Mouse (Mus musculus) stomach, postnatal 0 days (tissue): ENCODE data around the gene Amotl1. TPM values are rescaled to one million over a fixed set of nuclear protein-coding genes. Genes with fewer than 3 reads are reported as not detected.
A peak's percentile ranks its signal among the peaks of the same experiment; 100 is the strongest.

Experiments
- ATAC-seq: fragments of 200-750 bp; cut with Nextera tagmentation; 2 replicates; pipeline ENCODE4 v1.8.0; 2017; ENCODE audit not compliant: low FRiP score, low TSS enrichment
- DNase-seq: peaks from one replicate; pipeline ENCODE4 v3.0.0-alpha.2; 2016; ENCODE audit warnings: low spot score
- H3K27ac ChIP-seq: fragments of 300-500 bp; sonication (generic); replicated peaks from 2 replicates; pipeline ENCODE4 v1.5.1; 2014; ENCODE audit warnings: mild to moderate bottlenecking, control low read depth
- H3K27me3 ChIP-seq: fragments of 300-500 bp; sonication (generic); 2 replicates; pipeline ENCODE4 v1.6.1; 2014; ENCODE audit warnings: low read length; ENCODE audit not compliant: control insufficient read depth, insufficient read depth
- H3K36me3 ChIP-seq: fragments of 300-500 bp; sonication (generic); 2 replicates; pipeline ENCODE4 v1.6.1; 2014; ENCODE audit warnings: low read length, mixed read lengths; ENCODE audit not compliant: control insufficient read depth, insufficient read depth
- H3K4me1 ChIP-seq: fragments of 300-500 bp; sonication (generic); replicated peaks from 2 replicates; pipeline ENCODE4 v1.6.1; 2014; ENCODE audit warnings: antibody characterized with exemption; ENCODE audit not compliant: control insufficient read depth, insufficient read depth
- H3K4me2 ChIP-seq: fragments of 300-500 bp; sonication (generic); replicated peaks from 2 replicates; pipeline ENCODE4 v1.6.1; 2014; ENCODE audit warnings: low read depth, mild to moderate bottlenecking, control low read depth, moderate library complexity
- H3K4me3 ChIP-seq: fragments of 300-500 bp; sonication (generic); 2 replicates; pipeline ENCODE4 v1.5.1; 2014; ENCODE audit warnings: low read depth, low read length, control low read depth
- H3K9ac ChIP-seq: fragments of 300-500 bp; sonication (generic); 2 replicates; pipeline ENCODE4 v1.6.1; 2014; ENCODE audit warnings: mild to moderate bottlenecking, low read length, control low read depth, mixed read lengths
- H3K9me3 ChIP-seq: fragments of 300-500 bp; sonication (generic); 2 replicates; pipeline ENCODE4 v1.6.1; 2016; ENCODE audit warnings: low read length; ENCODE audit not compliant: control insufficient read depth
- CTCF ChIP-seq: IDR thresholded peaks from 2 replicates; pipeline ENCODE4 v1.5.1; 2016; ENCODE audit warnings: antibody characterized with exemption, low read depth, mild to moderate bottlenecking, moderate library complexity
- EP300 ChIP-seq: optimal IDR thresholded peaks from 2 replicates; pipeline ENCODE3; 2016; ENCODE audit warnings: antibody characterized with exemption
- WGBS: fragments of 180-500 bp; shearing (Covaris S2); extraction: QIAGEN DNeasy Blood & Tissue Kit; methylation state at CpG from one replicate; pipeline ENCODE4 v1.1.7; 2014; 5-methylcytosine and 5-hydroxymethylcytosine counted together
- polyA plus RNA-seq: library from polyadenylated mRNA; unstranded; fragments of >200 nt; fragmentation: Nextera tagmentation; extraction: Ambion mirVana; gene quantifications from 2 replicates; pipeline ENCODE4 v1.2.1, GENCODE M21; 2015

The Amotl1 gene
- polyA plus RNA-seq, 1 experiment from 2014 or later = 7.3 TPM

DNA sequence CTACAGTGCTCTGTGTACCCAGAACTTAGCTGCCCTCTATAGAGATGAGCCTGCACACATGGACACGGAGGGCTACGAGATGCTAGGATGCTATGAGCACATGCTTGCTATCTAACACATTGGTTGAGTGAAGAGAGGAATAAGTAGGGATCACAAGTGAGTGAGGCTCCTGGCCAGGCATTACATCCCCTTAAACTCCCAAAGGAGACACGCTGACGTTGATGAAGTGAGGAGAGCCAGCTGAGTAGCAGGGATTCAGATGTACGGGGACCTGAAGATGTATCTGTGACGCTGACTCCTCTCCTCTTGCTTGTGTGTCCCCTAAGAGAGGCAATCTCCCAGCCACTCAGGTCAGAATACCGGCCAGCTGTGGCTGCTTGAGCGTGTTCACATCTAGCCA, 3.0 kb upstream of the Amotl1 start:
- Histone ChIP-seq H3K27ac (no peak overlapping the region), H3K4me3 (no peak overlapping the region), H3K4me2 (no peak overlapping the region), H3K36me3 (no peaks in the 10 kb centered on the region), H3K9ac (no peak overlapping the region), H3K27me3 (no peaks in the 10 kb centered on the region), H3K9me3 (no peaks in the 10 kb centered on the region), H3K4me1 (no peaks in the 10 kb centered on the region)
- TF ChIP-seq EP300 (no peak), CTCF (no peak)
- DNase-seq = no peak
- WGBS = 77% methylated on average over 8 of the region's 8 CpGs
- ATAC-seq = no peak

DNA sequence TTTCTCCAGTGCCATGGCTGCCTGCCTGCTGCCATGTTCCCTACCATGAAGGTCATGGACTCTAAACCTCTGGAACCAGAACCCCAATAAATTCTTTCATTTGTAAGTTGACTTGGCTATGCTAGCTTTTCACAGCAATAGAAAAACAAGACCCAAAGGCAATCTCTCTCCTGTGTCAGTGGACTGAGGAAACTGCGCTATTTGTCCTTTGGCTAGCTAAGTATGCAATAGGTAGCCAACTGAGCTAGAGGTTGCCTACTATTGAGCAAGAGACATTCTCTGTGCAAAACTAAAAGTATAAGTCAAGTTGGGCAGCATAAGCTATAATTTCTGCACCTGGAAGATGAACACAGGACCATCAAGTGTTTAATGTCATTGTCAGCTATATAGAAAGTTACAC, 1.8 kb upstream of the Amotl1 start:
- WGBS = 97% methylated on average over 1 of the region's 1 CpGs

DNA sequence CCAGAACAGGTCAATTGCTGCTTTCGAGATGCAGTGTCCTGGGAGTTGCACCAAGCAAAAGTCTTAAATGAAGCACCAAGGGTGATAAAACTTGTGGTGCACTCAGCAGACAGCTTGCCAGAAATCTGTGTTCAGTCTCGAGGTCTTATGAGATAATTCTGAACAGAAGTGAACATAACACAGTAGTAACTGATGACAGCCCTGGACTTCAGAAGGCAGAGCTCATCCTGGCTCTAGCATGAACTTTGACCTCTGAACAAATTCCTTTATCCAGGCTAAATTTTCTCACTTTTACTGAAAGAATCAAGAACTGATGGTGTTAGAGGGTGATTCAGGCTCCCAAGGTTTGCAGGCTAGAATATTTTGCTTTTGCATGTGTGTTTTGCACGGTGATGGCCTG, 1.2 kb upstream of the Amotl1 start:
- no peaks in the 10 kb centered on the region for H3K9me3 ChIP-seq
- TF ChIP-seq EP300 = no peak
- TF ChIP-seq CTCF = no peak
- H3K27ac ChIP-seq = no peak overlapping the region
- H3K9ac ChIP-seq = no peak overlapping the region
- H3K4me1 ChIP-seq = peaks cover 3% of the 10 kb centered on the region; the same call in 1 of the 2 replicates
- WGBS = 81% methylated on average over 3 of the region's 3 CpGs
- no peaks in the 10 kb centered on the region for H3K27me3 ChIP-seq
- H3K4me2 ChIP-seq = no peak overlapping the region
- H3K4me3 ChIP-seq = no peak overlapping the region
- DNase-seq (no peak), ATAC-seq (no peak)
- no peaks in the 10 kb centered on the region for H3K36me3 ChIP-seq

More for the DNA sequence above, 1.8 kb upstream of the Amotl1 start:
- no peak for DNase-seq
- no peaks in the 10 kb centered on the region for H3K9me3 ChIP-seq
- H3K27me3 ChIP-seq = no peaks in the 10 kb centered on the region
- H3K27ac ChIP-seq = no peak overlapping the region
- peaks cover 3% of the 10 kb centered on the region; the same call in 1 of the 2 replicates for H3K4me1 ChIP-seq
- no peak overlapping the region for H3K4me2 ChIP-seq
- no peaks in the 10 kb centered on the region for H3K36me3 ChIP-seq
- TF ChIP-seq CTCF = no peak
- TF ChIP-seq EP300 = no peak
- ATAC-seq = no peak
- H3K9ac ChIP-seq = no peak overlapping the region
- H3K4me3 ChIP-seq = no peak overlapping the region

DNA sequence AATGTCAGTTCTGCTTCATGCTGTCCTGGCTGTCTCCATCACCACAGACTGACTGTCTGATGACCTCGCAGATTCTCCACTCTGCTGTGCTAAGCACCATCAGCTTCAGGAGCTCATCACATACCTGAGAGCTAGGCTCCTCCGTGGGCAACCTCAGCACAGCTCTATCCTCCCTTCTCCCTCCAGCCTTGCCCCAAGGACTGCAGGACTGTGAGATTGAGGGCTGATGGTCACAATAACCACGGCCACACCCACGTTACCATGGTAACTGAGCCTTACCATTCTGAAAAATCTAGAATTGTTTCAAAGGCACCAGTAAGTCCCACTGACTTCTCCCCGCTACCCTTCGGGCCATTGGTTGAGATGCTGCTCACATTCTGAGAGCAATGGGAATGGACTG, 1.5 kb downstream of the Amotl1 start:
- no peak overlapping the region for H3K27ac ChIP-seq
- H3K27me3 ChIP-seq = no peaks in the 10 kb centered on the region
- no peaks in the 10 kb centered on the region for H3K9me3 ChIP-seq
- H3K4me2 ChIP-seq = no peak overlapping the region
- no peak overlapping the region for H3K4me3 ChIP-seq
- no peak overlapping the region for H3K9ac ChIP-seq
- DNase-seq (no peak), ATAC-seq (no peak)
- TF ChIP-seq EP300 (no peak), CTCF (no peak)
- 65% methylated on average over 6 of the region's 6 CpGs for WGBS
- no peaks in the 10 kb centered on the region for H3K36me3 ChIP-seq
- peaks cover 5% of the 10 kb centered on the region; the same call in 1 of the 2 replicates for H3K4me1 ChIP-seq

DNA sequence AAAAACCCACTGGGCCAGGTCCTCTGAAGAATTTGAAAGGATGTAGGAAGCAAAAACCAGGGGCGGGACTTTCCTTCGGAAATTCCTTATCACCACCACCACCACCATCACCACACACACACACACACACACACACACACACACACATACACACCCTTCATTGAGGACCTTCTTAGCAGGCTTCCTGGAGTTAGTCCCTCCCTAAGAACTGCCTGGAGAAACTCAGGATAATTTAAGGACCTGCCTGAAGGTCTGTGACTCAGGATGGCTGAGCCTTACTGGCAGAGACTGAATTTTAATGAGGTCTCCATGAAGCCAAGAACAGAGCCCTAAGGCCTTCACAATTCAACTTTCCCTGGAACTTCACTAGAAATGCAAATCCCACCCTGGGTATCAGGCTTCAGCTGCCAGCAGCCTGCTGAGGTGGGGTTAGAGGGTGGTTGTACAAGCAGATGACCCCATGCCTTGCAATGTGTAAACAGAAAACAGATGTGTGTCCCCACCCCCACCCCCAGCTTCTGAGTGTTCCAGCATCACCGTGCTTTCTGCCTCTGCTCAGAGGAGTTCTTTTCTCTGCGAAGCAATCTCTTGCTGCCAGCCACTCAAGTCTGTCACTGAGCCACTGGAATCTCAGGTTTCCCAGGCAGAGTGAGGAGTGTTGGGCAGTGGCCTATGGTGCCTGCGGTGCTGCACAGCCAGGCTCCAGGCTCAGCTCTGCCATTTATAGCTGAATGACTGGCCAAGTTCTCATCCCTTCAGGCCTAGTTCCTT, 2.4 kb downstream of the Amotl1 start:
- H3K9me3 ChIP-seq = no peaks in the 10 kb centered on the region
- DNase-seq (no peak), ATAC-seq (peak; percentile 48; the same call in 1 of the 2 replicates)
- H3K27me3 ChIP-seq = no peaks in the 10 kb centered on the region
- 27% methylated on average over 5 of the region's 5 CpGs for WGBS
- no peak overlapping the region for H3K4me2 ChIP-seq
- no peaks in the 10 kb centered on the region for H3K36me3 ChIP-seq
- no peak overlapping the region for H3K9ac ChIP-seq
- 0 out of 2 replicates have a peak overlapping the region, but pooled peaks have one; percentile 35 for H3K27ac ChIP-seq
- no peak overlapping the region for H3K4me3 ChIP-seq
- TF ChIP-seq CTCF = no peak
- no peak for TF ChIP-seq EP300
- peaks cover 5% of the 10 kb centered on the region; the same call in 1 of the 2 replicates for H3K4me1 ChIP-seq

DNA sequence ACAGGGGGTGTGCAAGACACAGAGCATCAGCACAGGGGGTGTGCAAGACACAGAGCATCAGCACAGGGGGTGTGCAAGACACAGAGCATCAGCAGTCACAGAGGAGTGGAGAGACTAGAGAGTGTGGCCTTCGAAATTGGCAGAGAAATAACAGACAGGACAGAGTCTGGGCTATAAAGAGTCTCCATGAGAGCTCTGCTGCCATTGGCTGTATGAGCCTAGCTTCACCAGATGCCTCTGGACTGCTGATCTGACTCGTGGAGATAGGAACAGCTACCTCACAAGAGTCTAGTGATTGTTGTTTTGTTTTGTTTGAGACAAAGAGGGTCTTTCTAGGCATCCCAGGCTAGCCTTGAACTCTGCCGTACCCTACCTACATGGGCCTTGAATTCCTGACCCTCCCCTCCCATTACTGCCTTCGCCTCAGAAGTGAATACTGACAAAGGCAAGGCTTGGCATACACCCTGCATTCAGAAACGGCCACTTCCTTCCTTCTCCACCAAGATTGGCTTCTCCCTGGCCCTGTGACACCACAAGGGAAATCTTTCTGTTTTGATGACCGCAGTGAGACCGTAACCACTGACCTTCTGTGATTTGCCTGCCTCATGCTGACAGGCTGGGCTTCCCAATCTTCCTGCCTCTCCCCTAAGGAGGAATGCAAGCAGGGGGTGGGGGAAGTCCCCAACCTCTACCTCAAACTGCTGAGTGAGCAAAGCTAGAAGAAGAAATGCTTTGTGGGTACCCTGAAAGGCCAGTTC, 3.4 kb downstream of the Amotl1 start:
- Histone ChIP-seq H3K9ac (no peak overlapping the region), H3K27ac (peak overlapping the region; percentile 35; the same call in 1 of the 2 replicates), H3K4me2 (no peak overlapping the region), H3K27me3 (no peaks in the 10 kb centered on the region), H3K9me3 (no peaks in the 10 kb centered on the region), H3K36me3 (no peaks in the 10 kb centered on the region), H3K4me1 (peaks cover 5% of the 10 kb centered on the region; the same call in 1 of the 2 replicates), H3K4me3 (no peak overlapping the region)
- DNase-seq (no peak), ATAC-seq (peak; percentile 67)
- TF ChIP-seq EP300 (no peak), CTCF (no peak)
- 53% methylated on average over 7 of the region's 7 CpGs for WGBS
